Mouse (Mus musculus) myocyte (in vitro differentiated cells): ENCODE results near the gene Pex13. TPM values are rescaled to one million over a fixed set of nuclear protein-coding genes. Genes with fewer than 3 reads are reported as not detected.

Experiments used
- H3K27me3 ChIP-seq: one replicate; pipeline ENCODE4 v1.6.1; 2011; ENCODE audit not compliant: control insufficient read depth, insufficient read depth, insufficient read length
- H3K36me3 ChIP-seq: one replicate; pipeline ENCODE4 v1.6.1; 2011; ENCODE audit not compliant: control insufficient read depth, insufficient read depth
- H3K4me2 ChIP-seq: one replicate; pipeline ENCODE4 v1.6.1; 2011; ENCODE audit warnings: low read depth, control low read depth
- H3K4me3 ChIP-seq: one replicate; pipeline ENCODE4 v1.5.1; 2011; ENCODE audit warnings: mild to moderate bottlenecking, control low read depth, moderate library complexity
- H3K79me2 ChIP-seq: one replicate; pipeline ENCODE4 v1.6.1; 2011; ENCODE audit not compliant: control insufficient read depth, insufficient read depth
- H3ac ChIP-seq: one replicate; pipeline ENCODE4 v1.6.1; 2011; ENCODE audit not compliant: control insufficient read depth, insufficient read length
- CEBPB ChIP-seq: IDR thresholded peaks from 2 replicates; pipeline ENCODE4 v1.6.1; 2011; ENCODE audit warnings: mild to moderate bottlenecking, moderate library complexity; ENCODE audit not compliant: poor library complexity, insufficient read depth, severe bottlenecking
- E2F4 ChIP-seq: IDR thresholded peaks from one replicate; pipeline ENCODE4 v1.6.1; 2011; ENCODE audit warnings: mild to moderate bottlenecking, control low read depth, moderate library complexity; ENCODE audit not compliant: insufficient read depth
- MAX ChIP-seq: IDR thresholded peaks from one replicate; pipeline ENCODE4 v1.6.1; 2011; ENCODE audit warnings: low read depth, mild to moderate bottlenecking, control low read depth
- MYOD1 ChIP-seq, 3 experiments: IDR thresholded peaks; one replicate each; pipeline ENCODE4 v1.6.1; 2011; ENCODE audit warnings: control low read depth in 2 of 3, low read depth in 2 of 3, mild to moderate bottlenecking in 2 of 3, moderate library complexity in 1 of 3; ENCODE audit not compliant: insufficient read length in 2 of 3, control insufficient read depth in 1 of 3
- MYOG ChIP-seq, 3 experiments: IDR thresholded peaks; one replicate each; pipeline ENCODE4 v1.6.1; 2011; ENCODE audit warnings: control low read depth in 2 of 3, low read depth in 2 of 3, mild to moderate bottlenecking in 2 of 3; ENCODE audit not compliant: insufficient read length in 2 of 3, control insufficient read depth in 1 of 3, insufficient read depth in 1 of 3
- POLR2A ChIP-seq: IDR thresholded peaks from one replicate; pipeline ENCODE4 v1.6.1; 2011; ENCODE audit warnings: low read depth, mild to moderate bottlenecking, control low read depth, moderate library complexity; ENCODE audit not compliant: insufficient read length
- POLR2AphosphoS2 ChIP-seq: IDR thresholded peaks from one replicate; pipeline ENCODE4 v1.6.1; 2011; ENCODE audit warnings: low read depth, control low read depth; ENCODE audit not compliant: insufficient read length
- REST ChIP-seq: IDR thresholded peaks from one replicate; pipeline ENCODE4 v1.6.1; 2011; ENCODE audit warnings: mild to moderate bottlenecking, control low read depth, moderate library complexity; ENCODE audit not compliant: insufficient read depth, insufficient read length
- SRF ChIP-seq: IDR thresholded peaks from one replicate; pipeline ENCODE4 v1.6.1; 2011; ENCODE audit warnings: low read depth; ENCODE audit not compliant: control insufficient read depth, insufficient read length
- TCF12 ChIP-seq: IDR thresholded peaks from one replicate; pipeline ENCODE4 v1.6.1; 2011; ENCODE audit warnings: mild to moderate bottlenecking, control low read depth; ENCODE audit not compliant: poor library complexity, insufficient read depth, severe bottlenecking
- TCF3 ChIP-seq: IDR thresholded peaks from one replicate; pipeline ENCODE4 v1.6.1; 2011; ENCODE audit warnings: low read depth, control low read depth; ENCODE audit not compliant: insufficient read length
- USF1 ChIP-seq: IDR thresholded peaks from one replicate; pipeline ENCODE4 v1.6.1; 2011; ENCODE audit warnings: low read depth, mild to moderate bottlenecking, control low read depth, moderate library complexity
- polyA plus RNA-seq: library from polyadenylated mRNA; unstranded; fragments of >200 nt; fragmentation: generic; extraction: Trizol; gene quantifications from one replicate; pipeline ENCODE4 v1.2.1, GENCODE M21; 2012; ENCODE audit warnings: missing spikeins

The Pex13 gene
- polyA plus RNA-seq, 1 experiment, result 12.3 TPM

- no peak overlapping the region for H3K4me2 ChIP-seq
- H3K36me3 ChIP-seq, result peaks cover 6% of the 10 kb centered on the region
- TF ChIP-seq POLR2A, result no peak
- TF ChIP-seq TCF3, result no peak
- TF ChIP-seq CEBPB, result no peak
- no peak for TF ChIP-seq MYOG (IDR thresholded peaks at IDR 0.05; ENCODE audit: control insufficient read depth in 1 of 3, insufficient read depth in 1 of 3, insufficient read length in 2 of 3, low read depth in 2 of 3)
- no peak for TF ChIP-seq REST
- no peak for TF ChIP-seq TCF12
- TF ChIP-seq E2F4, result no peak
- no peak for TF ChIP-seq POLR2AphosphoS2
- TF ChIP-seq USF1, result no peak
- TF ChIP-seq SRF, result no peak
- TF ChIP-seq MYOD1 (IDR thresholded peaks at IDR 0.05; ENCODE audit: control insufficient read depth in 1 of 3, insufficient read length in 2 of 3, low read depth in 2 of 3), result no peak
- no peak for TF ChIP-seq MAX
- no peak overlapping the region for H3ac ChIP-seq
- H3K27me3 ChIP-seq, result no peaks in the 10 kb centered on the region
- H3K4me3 ChIP-seq, result no peak overlapping the region
- no peaks in the 10 kb centered on the region for H3K79me2 ChIP-seq
Observed at GRCm38 (mm10) chr11:23698526-23698925, 32.8 kb upstream of the Pex13 start.

DNA sequence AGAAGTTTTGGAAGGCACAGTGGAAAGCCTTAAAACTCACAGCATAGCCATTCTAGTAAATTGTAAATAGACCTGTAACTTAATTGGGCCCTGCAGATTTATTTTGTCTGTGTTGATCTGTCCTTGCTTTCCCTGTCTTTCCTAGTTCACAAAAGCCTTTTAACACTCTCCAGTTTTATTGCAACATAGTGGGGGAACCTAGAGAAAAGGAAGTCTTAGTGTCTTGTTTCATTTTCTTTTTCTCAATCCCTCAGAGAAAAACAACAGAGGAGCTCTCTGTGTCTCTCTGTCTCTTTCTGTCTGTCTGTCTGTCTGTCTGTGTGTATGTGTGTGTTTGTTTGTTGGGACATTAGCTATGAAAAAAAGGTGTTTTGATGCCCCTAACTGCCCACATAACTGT is 30.1 kb upstream of the Pex13 start:
- Histone ChIP-seq H3K79me2 (no peaks in the 10 kb centered on the region), H3K36me3 (peaks cover 5% of the 10 kb centered on the region), H3K4me2 (no peak overlapping the region), H3K27me3 (no peaks in the 10 kb centered on the region), H3ac (no peak overlapping the region), H3K4me3 (no peak overlapping the region)
- TF ChIP-seq CEBPB (no peak), MYOD1 (IDR thresholded peaks at IDR 0.05; ENCODE audit: control insufficient read depth in 1 of 3, insufficient read length in 2 of 3, low read depth in 2 of 3) (no peak), MAX (no peak), POLR2AphosphoS2 (no peak), USF1 (no peak), TCF12 (no peak)

- Histone ChIP-seq H3K4me3 (no peak overlapping the region), H3ac (no peak overlapping the region), H3K79me2 (no peaks in the 10 kb centered on the region), H3K27me3 (no peaks in the 10 kb centered on the region), H3K36me3 (peaks cover 5% of the 10 kb centered on the region), H3K4me2 (no peak overlapping the region)
- TF ChIP-seq CEBPB (no peak), MYOG (IDR thresholded peaks at IDR 0.05; ENCODE audit: control insufficient read depth in 1 of 3, insufficient read depth in 1 of 3, insufficient read length in 2 of 3, low read depth in 2 of 3) (no peak), TCF12 (no peak), POLR2AphosphoS2 (no peak), SRF (no peak), MAX (no peak), POLR2A (no peak), REST (no peak), TCF3 (no peak), E2F4 (no peak), MYOD1 (IDR thresholded peaks at IDR 0.05; ENCODE audit: control insufficient read depth in 1 of 3, insufficient read length in 2 of 3, low read depth in 2 of 3) (no peak), USF1 (no peak)
Observed at GRCm38 (mm10) chr11:23693286-23693685, 27.5 kb upstream of the Pex13 start.

- no peak overlapping the region for H3K4me3 ChIP-seq
- no peaks in the 10 kb centered on the region for H3K79me2 ChIP-seq
- H3K27me3 ChIP-seq, result no peaks in the 10 kb centered on the region
- no peak overlapping the region for H3ac ChIP-seq
- no peak overlapping the region for H3K4me2 ChIP-seq
- no peak for TF ChIP-seq POLR2AphosphoS2
- peaks cover 31% of the 10 kb centered on the region for H3K36me3 ChIP-seq
Observed at GRCm38 (mm10) chr11:23688060-23688459, 22.3 kb upstream of the Pex13 start.

- Histone ChIP-seq H3K27me3 (no peaks in the 10 kb centered on the region), H3K4me2 (no peak overlapping the region), H3K36me3 (peaks cover 39% of the 10 kb centered on the region), H3ac (no peak overlapping the region), H3K4me3 (no peak overlapping the region), H3K79me2 (no peaks in the 10 kb centered on the region)
- TF ChIP-seq USF1 (no peak), REST (no peak), SRF (no peak), MYOD1 (IDR thresholded peaks at IDR 0.05; ENCODE audit: control insufficient read depth in 1 of 3, insufficient read length in 2 of 3, low read depth in 2 of 3) (no peak)
Observed at GRCm38 (mm10) chr11:23686671-23687070, 20.9 kb upstream of the Pex13 start.
